Mouse (Mus musculus) layer of hippocampus, postnatal 10 days (tissue): ENCODE results near the gene March9. TPM values are rescaled to one million over a fixed set of nuclear protein-coding genes. Genes with fewer than 3 reads are reported as not detected.
"Not testable (repeated sequence)": the region's sequence is repeated elsewhere in the genome, so short reads cannot be mapped to it uniquely, and the experiment has no call there.

Experiments used
- DNase-seq, 2 experiments: peaks; one replicate each; pipeline ENCODE4 v3.0.0; 2021; ENCODE audit warnings: low spot score in 2 of 2
- total RNA-seq, 2 experiments: library from RNA; stranded (reverse); gene quantifications; 2 replicates each; pipeline ENCODE4 v1.2.3; 2021

The March9 gene
- total RNA-seq, 2 experiments from 2014 or later = 48.6 to 48.9 TPM

GRCm38 (mm10) chr10:127063913-127064870, 4.2 kb upstream of the March9 start:
- DNase-seq = peak in 1 of 2 experiments; percentile 42

- peak; percentile 98 to 99 for DNase-seq
Observed at GRCm38 (mm10) chr10:127063239-127063872, 3.4 kb upstream of the March9 start, which contains the start of gene Cdk4. Gene Cdk4, plus strand, starts transcription at chr10:127063534.

GRCm38 (mm10) chr10:127062503-127062902, 2.5 kb upstream of the March9 start:
- no peak for DNase-seq

- DNase-seq = not testable (repeated sequence)
Observed at GRCm38 (mm10) chr10:127062101-127062500, 2.1 kb upstream of the March9 start.

- DNase-seq = no peak
Observed at GRCm38 (mm10) chr10:127061513-127061912, 1.5 kb upstream of the March9 start.

GRCm38 (mm10) chr10:127061085-127061484, 1.1 kb upstream of the March9 start:
- no peak for DNase-seq

- peak in 1 of 2 experiments; percentile 50 for DNase-seq
Observed at GRCm38 (mm10) chr10:127059174-127059967, 613 bp downstream of the March9 start.

GRCm38 (mm10) chr10:127058708-127059107, 1.3 kb downstream of the March9 start:
- DNase-seq = no peak

GRCm38 (mm10) chr10:127058161-127058560, 1.8 kb downstream of the March9 start:
- peak; percentile 84 to 89 for DNase-seq

- no peak for DNase-seq
Observed at GRCm38 (mm10) chr10:127056490-127056889, 3.5 kb downstream of the March9 start.

GRCm38 (mm10) chr10:127055406-127055805, 4.6 kb downstream of the March9 start:
- DNase-seq = no peak

GRCm38 (mm10) chr10:127054646-127055045, 5.3 kb downstream of the March9 start:
- no peak for DNase-seq

GRCm38 (mm10) chr10:127050119-127050474, 9.9 kb downstream of the March9 start:
- DNase-seq = no peak

- DNase-seq = no peak
Observed at GRCm38 (mm10) chr10:127049395-127050118, 10.4 kb downstream of the March9 start.

GRCm38 (mm10) chr10:127048608-127049394, 11.2 kb downstream of the March9 start:
- no peak for DNase-seq

GRCm38 (mm10) chr10:127047954-127048353, 12.0 kb downstream of the March9 start, which contains the start of gene Cyp27b1:
Gene Cyp27b1, plus strand, starts transcription at chr10:127048250.
- DNase-seq = no peak

- DNase-seq = no peak
Observed at GRCm38 (mm10) chr10:127043187-127043586, 16.8 kb downstream of the March9 start.

GRCm38 (mm10) chr10:127042468-127043115, 17.4 kb downstream of the March9 start:
- DNase-seq = no peak

- peak; percentile 92 to 93 for DNase-seq
Observed at GRCm38 (mm10) chr10:127041774-127042338, 18.1 kb downstream of the March9 start.
